Mouse (Mus musculus) spleen, embryonic (tissue): ENCODE measurements at regions not wholly inside any gene's neighbourhood (a gene's known extent, or its start where the extent isn't known, plus 50 kb on each side); places are given as distances from the start of the nearest gene placed in this dataset.

Experiments
- CTCF ChIA-PET: fragments of 350-600 bp; sonication (Branson Sonifier 250); formaldehyde crosslinking; loops from one replicate; lab custom pipeline; 2022; lab: Charles Lee

GRCm38 (mm10) chr19:53446216-53446615, 55.8 kb upstream of the Smndc1 start:
- CTCF ChIA-PET: interaction anchor here (0.6 kb wide), 1 partner anchor 65 kb away, joined by 3 read pairs; no protein-coding TSS in a partner anchor

- CTCF ChIA-PET: no interaction called here
Measured at GRCm38 (mm10) chr19:53444646-53445045, 54.3 kb upstream of the Smndc1 start.

GRCm38 (mm10) chr19:53442756-53443654, 52.6 kb upstream of the Smndc1 start:
- CTCF ChIA-PET: interaction anchor here (0.7 to 0.8 kb wide), 2 partner anchors 15 to 18 kb away, joined by 3 to 4 read pairs; no protein-coding TSS in a partner anchor

GRCm38 (mm10) chr19:53442132-53442610, 51.8 kb upstream of the Smndc1 start:
- CTCF ChIA-PET: interaction anchor here (0.7 kb wide), 1 partner anchor 17 kb away, joined by 3 read pairs; no protein-coding TSS in a partner anchor

GRCm38 (mm10) chr19:53441449-53442131, 51.2 kb upstream of the Smndc1 start:
- CTCF ChIA-PET: no interaction called here

GRCm38 (mm10) chr19:53440327-53441055, 50.1 kb upstream of the Smndc1 start:
- CTCF ChIA-PET: no interaction called here
